Mouse (Mus musculus) Patski (cell line): ENCODE measurements around the gene Clec4b2. TPM values are rescaled to one million over a fixed set of nuclear protein-coding genes. Genes with fewer than 3 reads are reported as not detected.
"Not testable (repeated sequence)": the region's sequence is repeated elsewhere in the genome, so short reads cannot be mapped to it uniquely, and the experiment has no call there.

ENCODE experiments used
- ATAC-seq: fragments of 100-300 bp; one replicate; pipeline ENCODE4 v1.8.0; 2021
- CTCF ChIA-PET: fragments of 350-600 bp; sonication (Branson Sonifier 250); formaldehyde crosslinking; loops from one replicate; lab custom pipeline; 2022; ENCODE audit warnings: inconsistent platforms; lab: Charles Lee
- POLR2A ChIA-PET: fragments of 350-600 bp; sonication (Branson Sonifier 250); formaldehyde crosslinking; loops from one replicate; lab custom pipeline; 2022; ENCODE audit warnings: antibody characterized with exemption, inconsistent platforms; lab: Charles Lee
- DNase-seq: peaks from one replicate; pipeline ENCODE4 v3.0.0-alpha.2; 2011; ENCODE audit warnings: low read depth, low spot score
- H3K27me3 ChIP-seq: fragments of 371-371 bp; one replicate; pipeline ENCODE4 v1.5.1; 2021
- CTCF ChIP-seq: fragments of 100-300 bp; IDR thresholded peaks from one replicate; pipeline ENCODE4 v1.5.1; 2021
- in situ Hi-C: fragments of 300-500 bp; cut with MboI; formaldehyde crosslinking; loops from 3 replicates; pipeline ENCODE4 v1.11.1; 2018; ENCODE audit warnings: low pct_unique_long_range_greater_than_20kb, mixed read lengths
- polyA plus RNA-seq: library from polyadenylated mRNA; unstranded; gene quantifications from one replicate; pipeline ENCODE4 v1.2.3, GENCODE M21; 2021

The Clec4b2 gene
- polyA plus RNA-seq: not detected

DNA sequence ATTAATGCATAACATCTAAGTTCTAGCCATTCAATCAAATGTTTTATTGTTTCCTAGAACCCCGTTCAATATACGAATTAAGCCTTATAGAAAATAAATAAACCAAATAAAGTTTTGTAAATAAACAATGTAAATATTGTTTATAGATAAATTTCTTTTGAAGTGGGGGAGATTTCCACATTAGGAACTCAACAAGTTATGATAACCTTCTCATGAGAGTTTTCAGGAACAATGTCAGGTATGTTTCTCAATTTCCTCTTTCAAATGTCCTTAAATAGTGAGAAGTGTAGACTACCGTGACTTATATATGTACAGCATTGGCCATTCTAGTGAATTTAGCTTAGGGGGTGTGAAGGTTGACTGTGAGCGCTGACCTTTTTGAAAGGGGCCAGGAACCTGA is at the start of gene Clec4b2:
Clec4b2 (plus strand) TSS at position 301 of the 400 bp plus-strand sequence.
- DNase-seq (no peak), ATAC-seq (no peak)
- H3K27me3 ChIP-seq: no peaks in the 10 kb centered on the region
- in situ Hi-C loops: no loop called here
- TF ChIP-seq CTCF: no peak
- ChIA-PET CTCF (no interaction called here), POLR2A (no interaction called here)

DNA sequence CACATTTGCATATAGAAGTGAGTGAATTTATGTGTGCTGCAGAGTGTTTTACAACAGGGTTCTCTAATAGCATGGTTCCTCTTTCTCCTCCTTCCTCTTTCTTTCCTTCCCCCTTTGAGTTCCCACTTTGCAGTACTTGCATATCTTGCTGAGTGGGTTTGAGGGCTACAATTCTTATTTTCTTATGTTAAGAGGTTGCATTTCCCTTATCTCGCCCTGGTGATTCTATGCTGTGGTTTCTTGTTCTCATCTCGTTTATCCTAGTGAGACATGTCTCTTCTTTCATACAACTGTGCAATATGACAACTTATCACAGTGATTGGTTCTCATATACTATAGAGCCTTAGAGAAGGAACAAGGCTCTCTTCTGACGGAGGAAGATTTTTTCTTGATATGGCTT is 49.5 kb upstream of the Clec4b2 start:
- DNase-seq (no peak), ATAC-seq (no peak)
- ChIA-PET CTCF (no interaction called here), POLR2A (no interaction called here)
- TF ChIP-seq CTCF: no peak
- in situ Hi-C loops: no loop called here
- H3K27me3 ChIP-seq: no peaks in the 10 kb centered on the region

DNA sequence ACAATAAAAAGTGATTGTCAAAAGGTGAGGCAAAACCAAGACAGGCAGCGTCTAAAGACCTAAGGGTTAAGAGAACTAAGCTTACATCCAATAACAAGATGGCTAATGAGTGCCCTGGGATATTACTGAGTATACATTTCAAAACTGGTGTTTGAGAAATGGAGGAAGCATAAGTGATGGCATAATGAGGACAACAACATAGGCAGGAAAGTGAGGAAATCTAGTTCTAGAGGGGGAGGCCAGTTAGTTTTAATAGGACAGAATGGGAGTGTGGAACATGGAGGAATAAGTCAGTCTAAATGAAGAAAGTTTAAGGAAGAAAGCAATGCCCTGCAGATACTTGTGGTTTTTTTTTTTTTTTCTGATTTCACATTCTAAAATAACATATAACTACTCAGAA is 45.5 kb upstream of the Clec4b2 start:
- in situ Hi-C loops: no loop called here
- no peaks in the 10 kb centered on the region for H3K27me3 ChIP-seq
- ChIA-PET CTCF (no interaction called here), POLR2A (no interaction called here)
- TF ChIP-seq CTCF: no peak
- DNase-seq (no peak), ATAC-seq (no peak)

DNA sequence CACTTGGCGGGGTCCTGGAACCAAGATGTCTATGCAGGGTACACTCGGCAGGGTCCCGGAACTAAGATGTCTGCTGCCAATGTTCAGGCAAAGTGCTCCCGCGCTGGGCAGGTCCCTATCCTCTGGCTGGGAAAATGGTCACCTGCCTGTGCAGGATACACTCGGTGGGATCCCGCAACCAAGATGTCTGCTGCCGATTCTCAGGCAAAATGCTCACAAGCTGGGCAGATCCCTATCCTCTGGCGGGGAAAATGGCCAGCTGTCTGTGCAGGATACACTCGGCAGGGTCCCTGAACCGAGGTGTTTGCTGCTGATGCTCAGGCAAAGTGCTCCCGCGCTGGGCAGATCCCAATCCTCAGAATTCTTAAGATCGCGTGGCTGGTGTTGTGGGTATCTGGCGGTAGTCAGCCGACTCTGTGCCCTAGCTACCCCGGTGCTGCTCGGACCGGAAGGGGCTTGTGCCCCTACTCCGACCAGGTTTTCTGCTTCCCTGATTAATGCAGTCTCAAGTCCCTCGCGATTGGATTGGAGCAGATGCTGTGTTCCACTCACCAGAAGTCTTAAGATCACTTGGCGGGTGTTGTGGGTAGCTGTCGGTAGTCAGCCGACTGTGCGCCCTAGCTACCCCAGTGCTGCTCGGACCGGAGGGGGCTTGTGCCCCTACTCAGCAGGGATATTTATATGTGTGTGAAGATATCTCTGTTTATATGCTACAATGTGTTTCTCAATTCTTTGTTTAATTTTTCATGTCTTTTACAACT is 34.7 kb upstream of the Clec4b2 start:
- POLR2A ChIA-PET, DNase-seq, CTCF ChIA-PET, in situ Hi-C loops, H3K27me3 ChIP-seq, ATAC-seq: not testable (repeated sequence)

DNA sequence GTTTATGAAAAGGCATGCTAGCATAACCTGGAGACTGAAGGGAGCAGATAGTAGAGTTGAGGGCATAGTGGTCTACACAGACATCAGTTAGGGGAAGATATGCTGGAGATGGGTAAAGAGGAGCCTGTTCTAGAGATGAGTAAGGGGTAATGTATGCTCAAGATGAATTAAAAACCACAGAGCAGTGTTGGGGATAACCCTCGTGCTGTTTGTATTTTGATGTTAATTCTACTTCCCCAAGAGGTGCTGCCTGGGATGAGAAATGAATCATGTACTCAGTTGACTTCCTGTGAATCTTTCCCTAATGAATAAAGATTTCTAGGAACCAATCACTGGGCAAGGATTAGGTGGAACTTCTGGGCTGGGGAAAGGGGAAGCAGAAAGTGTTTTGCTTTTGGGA is 2.6 kb upstream of the Clec4b2 start:
- in situ Hi-C loops: no loop called here
- no peak for TF ChIP-seq CTCF
- H3K27me3 ChIP-seq: no peaks in the 10 kb centered on the region
- DNase-seq (no peak), ATAC-seq (no peak)
- ChIA-PET CTCF (no interaction called here), POLR2A (interaction anchor here (0.6 kb wide), 1 partner anchor 460 kb away, joined by 3 read pairs; no protein-coding TSS in a partner anchor)

DNA sequence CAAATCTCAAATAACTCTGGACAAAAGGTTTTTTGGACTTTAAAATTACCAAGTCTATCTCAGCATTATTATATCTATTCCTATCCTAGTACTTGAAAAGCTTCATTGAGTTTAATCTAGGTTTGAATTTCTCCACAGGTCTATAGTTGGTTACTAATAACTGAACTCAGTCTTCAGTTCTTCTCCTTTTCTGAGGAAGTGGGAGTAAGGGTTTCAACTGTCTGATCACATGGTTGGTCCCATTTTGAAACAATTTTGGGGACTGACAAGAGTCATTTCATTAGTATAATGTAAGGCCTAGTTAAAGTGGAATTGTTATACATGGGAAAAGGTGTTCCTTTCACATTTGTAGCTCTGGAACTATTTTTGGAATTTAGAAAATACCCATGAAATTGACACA is 1.7 kb upstream of the Clec4b2 start:
- ATAC-seq (no peak), DNase-seq (no peak)
- CTCF ChIA-PET: no interaction called here
- TF ChIP-seq CTCF: no peak
- POLR2A ChIA-PET: interaction anchor here (0.6 kb wide), 1 partner anchor 461 kb away, joined by 3 read pairs; no protein-coding TSS in a partner anchor
- in situ Hi-C loops: no loop called here
- H3K27me3 ChIP-seq: no peaks in the 10 kb centered on the region

DNA sequence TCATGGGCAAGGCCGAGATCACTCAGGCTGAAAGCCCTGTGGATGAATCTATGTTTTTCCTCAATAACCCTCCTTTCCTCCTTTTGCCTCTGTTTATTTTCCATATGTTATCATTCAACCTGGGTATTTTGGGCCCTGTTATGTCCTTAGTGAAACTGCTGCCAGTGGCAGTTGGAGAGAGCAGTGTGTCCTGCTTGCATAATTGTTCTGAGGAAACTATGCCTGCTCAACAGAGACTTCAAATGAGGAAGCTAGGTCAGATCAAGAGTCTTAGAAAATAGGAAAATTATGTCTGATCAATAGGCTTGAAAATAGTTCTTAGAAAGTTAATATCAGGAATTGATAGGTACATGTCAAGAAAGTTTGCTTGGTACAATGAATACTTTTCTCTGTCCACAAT is 2.9 kb downstream of the Clec4b2 start:
- H3K27me3 ChIP-seq: no peaks in the 10 kb centered on the region
- in situ Hi-C loops: no loop called here
- ATAC-seq (no peak), DNase-seq (no peak)
- TF ChIP-seq CTCF: no peak
- ChIA-PET CTCF (no interaction called here), POLR2A (no interaction called here)

DNA sequence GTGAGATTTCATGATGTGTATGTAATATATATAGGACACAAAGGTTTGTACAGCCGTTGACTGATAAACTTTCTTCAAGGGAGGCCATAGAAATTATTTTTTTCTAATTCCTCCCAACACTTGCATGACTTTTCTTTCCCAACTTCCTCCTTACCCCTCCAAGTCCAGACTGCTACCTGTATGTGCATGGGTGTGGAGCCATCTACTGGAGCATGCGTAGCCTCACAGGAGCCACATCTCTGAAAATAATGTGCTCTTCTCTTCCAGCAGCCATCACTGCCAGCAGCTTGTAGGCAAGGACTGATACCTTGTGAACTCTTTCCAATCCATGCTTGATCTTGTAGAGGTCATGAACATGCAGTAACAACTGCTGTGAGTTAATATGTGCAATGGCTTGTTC is 12.2 kb downstream of the Clec4b2 start:
- in situ Hi-C loops: loop anchor here (10.0 kb wide), 1 partner anchor 290 kb away; no protein-coding TSS in a partner anchor
- ATAC-seq, H3K27me3 ChIP-seq, POLR2A ChIA-PET, DNase-seq, CTCF ChIA-PET: not testable (repeated sequence)
- peak; percentile 16 for TF ChIP-seq CTCF

DNA sequence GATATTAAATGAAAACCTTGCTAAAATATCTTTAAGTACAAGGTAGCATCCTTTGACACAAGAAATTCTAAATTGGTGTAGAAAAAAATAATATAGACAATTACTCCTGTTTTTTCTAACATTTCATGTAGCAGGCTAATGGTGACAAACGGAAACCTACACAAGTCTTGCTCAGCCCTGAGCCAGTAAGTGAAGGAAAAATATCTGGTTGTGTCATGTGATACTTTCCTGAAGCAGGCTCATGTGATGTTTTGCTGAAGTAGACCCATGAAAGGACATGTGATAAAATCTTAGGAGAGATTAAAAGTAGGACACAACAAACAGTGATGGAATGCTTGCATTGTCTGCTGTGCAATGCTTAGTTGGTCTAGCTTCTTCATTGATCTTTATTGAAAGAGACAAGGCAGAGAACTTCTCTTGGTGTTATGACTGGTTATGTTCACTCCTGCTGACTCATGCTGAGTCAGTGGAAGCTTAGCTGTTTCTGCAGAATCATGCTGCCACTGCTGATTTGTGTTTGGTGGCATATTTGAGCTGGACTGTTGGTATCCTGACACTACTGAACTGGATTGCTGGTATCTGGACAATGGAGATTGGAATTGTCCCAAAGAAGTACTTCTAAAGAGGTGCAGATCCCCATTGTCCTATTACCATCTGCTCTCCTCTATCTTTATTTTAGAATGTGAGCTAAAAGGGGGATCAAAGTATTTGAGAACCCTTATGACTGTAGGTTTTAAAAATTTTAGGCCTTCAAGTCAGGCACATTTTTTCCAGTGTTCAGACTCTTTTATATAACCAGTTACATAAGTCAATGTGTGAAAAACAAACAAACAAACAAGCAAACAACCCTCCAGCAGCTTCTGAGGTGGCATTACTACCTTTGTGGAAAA is 34.7 kb downstream of the Clec4b2 start:
- in situ Hi-C loops: no loop called here
- DNase-seq (no peak), ATAC-seq (no peak)
- no peak for TF ChIP-seq CTCF
- ChIA-PET CTCF (no interaction called here), POLR2A (no interaction called here)
- no peaks in the 10 kb centered on the region for H3K27me3 ChIP-seq

DNA sequence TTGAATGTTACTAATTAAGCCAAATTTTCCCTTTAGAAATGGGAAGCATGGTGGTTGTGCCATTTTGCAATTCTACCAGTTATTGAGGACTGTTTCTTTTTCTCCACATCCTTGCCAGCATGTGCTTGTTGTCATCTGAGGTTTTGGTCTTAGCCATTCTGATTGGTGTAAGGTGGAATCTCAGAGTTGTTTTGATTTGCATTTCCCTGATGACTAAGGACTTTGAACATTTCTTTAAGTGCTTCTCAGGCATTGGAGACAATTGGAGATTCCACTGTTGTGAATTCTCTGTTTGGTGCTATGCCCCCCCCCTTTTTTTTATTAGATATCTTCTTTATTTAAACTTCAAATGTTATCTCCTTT is 35.4 kb downstream of the Clec4b2 start:
- ATAC-seq, POLR2A ChIA-PET, CTCF ChIA-PET: not testable (repeated sequence)

DNA sequence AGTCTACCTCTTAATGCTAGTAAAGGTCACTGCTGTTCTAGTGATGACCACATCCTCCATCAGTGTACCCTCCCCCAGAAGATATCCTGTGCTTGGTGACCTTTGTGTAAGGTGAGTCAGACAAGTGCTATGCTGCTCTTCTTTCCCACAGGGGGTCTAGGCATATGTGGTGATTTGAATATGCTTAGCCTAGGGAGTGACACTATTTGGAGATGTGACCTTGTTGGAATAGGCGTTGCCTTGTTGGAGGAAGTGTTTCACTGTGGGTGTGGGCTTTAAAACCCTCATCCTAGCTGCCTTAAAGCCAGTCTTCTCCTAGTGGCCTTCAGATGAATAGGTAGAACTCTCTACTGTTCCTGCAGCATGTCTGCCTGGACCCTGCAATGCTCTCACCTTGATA is 39.0 kb downstream of the Clec4b2 start:
- ChIA-PET CTCF (no interaction called here), POLR2A (no interaction called here)
- in situ Hi-C loops: no loop called here
- DNase-seq: no peak
- H3K27me3 ChIP-seq: no peaks in the 10 kb centered on the region
- no peak for TF ChIP-seq CTCF
- ATAC-seq: no peak

More for the DNA sequence above, 35.4 kb downstream of the Clec4b2 start:
- in situ Hi-C loops, H3K27me3 ChIP-seq, DNase-seq: not testable (repeated sequence)
